Mouse (Mus musculus): ENCODE data around the gene Atp9a. TPM values are rescaled to one million over a fixed set of nuclear protein-coding genes. Genes with fewer than 3 reads are reported as not detected.

Gene Atp9a
- polyA plus RNA-seq, 1 experiment = 28.9 TPM

DNA sequence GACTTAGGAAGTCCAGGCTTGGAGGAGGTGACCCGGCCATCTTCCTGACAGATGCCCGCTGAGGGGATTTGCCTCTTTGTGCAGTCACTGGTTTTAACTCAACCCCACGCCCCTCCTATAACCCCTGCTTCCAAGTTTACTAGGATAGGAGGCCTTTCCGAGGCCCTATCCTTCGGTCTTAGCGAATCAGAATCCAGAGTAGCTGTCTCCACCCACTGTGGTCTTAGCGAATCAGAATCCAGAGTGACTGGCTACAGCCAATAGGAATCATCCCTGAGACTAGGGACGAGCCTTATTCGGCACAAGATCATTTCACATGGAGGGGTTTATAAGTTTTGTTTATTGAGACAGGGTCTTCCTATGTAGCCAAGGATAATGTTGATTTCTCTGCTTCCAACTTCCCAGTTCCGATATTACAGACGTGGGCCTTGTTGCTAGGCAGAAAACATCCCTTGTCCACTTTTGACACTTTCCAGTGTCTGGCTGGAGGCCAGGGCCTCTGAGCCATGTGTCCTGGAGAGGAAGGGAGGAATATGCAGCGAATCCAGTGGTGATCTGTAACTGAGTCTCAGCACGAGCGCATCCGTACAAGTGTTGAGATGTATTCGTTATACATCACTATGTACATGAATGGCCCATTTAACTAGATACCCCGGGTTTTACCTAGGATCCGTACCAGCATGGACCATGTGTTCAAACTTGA is 127.9 kb downstream of the Atp9a start:
- Histone ChIP-seq H3K4me1 (ENCODE audit: control insufficient read depth, insufficient read depth, low read length) (peaks cover 2% of the 10 kb centered on the region), H3K9me3 (replicated peaks; ENCODE audit: control insufficient read depth, insufficient read depth, low read length, poor library complexity, severe bottlenecking) (no peaks in the 10 kb centered on the region), H3K4me3 (ENCODE audit: low read depth, low read length) (no peak overlapping the region), H3K27me3 (ENCODE audit: control insufficient read depth, insufficient read depth, low read length, poor library complexity, severe bottlenecking) (no peaks in the 10 kb centered on the region), H3K9ac (ENCODE audit: low read depth, poor library complexity, severe bottlenecking) (no peak overlapping the region), H3K27ac (ENCODE audit: insufficient read depth, low read length) (no peak overlapping the region), H3K36me3 (ENCODE audit: control insufficient read depth, insufficient read depth, low read length, poor library complexity, severe bottlenecking) (no peaks in the 10 kb centered on the region)
- no peak for TF ChIP-seq POLR2A (IDR thresholded peaks at IDR 0.05; ENCODE audit: insufficient read depth, low read length)
- TF ChIP-seq EP300 (IDR thresholded peaks at IDR 0.05; ENCODE audit: insufficient read depth, low read depth, low read length) = no peak
- no peak for TF ChIP-seq CTCF (IDR thresholded peaks at IDR 0.05; ENCODE audit: low read depth, low read length)

DNA sequence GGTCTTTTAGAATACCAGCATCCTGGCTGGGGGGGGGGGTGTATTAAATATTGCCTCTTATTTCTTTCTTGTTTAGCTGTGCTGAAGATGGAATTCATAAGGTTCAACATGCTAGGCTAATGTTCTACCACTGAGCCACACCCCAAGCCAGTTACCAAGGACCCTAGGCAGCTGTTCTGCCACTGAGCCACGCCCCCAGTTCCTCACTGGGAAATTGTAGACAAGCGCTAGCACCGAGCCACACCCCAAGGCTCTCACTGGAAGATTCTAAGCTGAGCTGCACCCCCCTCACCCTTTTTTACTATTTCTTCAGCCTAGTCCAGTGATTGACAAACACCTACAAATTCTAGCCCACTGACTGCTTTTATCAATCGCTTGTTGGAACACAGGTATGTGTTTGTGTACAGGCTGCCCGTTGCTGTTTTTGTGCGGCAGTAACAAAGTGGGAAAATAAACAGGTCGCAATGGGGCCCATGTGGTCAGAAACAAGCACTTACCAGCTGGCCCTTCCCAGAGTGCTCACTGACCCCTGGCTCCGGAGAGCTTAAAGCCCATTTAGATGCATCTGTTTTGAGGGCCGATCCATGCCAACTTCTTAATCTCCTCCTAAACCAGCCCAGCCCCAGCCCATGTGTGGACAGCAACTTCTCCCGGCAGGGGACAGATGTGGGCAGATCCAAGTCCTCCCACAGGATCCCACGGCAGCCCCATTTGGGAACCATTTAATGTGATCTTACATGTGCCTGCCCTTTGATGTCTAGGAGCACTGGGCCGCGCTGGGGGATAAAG is 128.9 kb downstream of the Atp9a start:
- TF ChIP-seq POLR2A (IDR thresholded peaks at IDR 0.05; ENCODE audit: insufficient read depth, low read length) (no peak), EP300 (IDR thresholded peaks at IDR 0.05; ENCODE audit: insufficient read depth, low read depth, low read length) (no peak), CTCF (IDR thresholded peaks at IDR 0.05; ENCODE audit: low read depth, low read length) (no peak)
- H3K9me3 ChIP-seq (replicated peaks; ENCODE audit: control insufficient read depth, insufficient read depth, low read length, poor library complexity, severe bottlenecking) = no peaks in the 10 kb centered on the region
- H3K36me3 ChIP-seq (ENCODE audit: control insufficient read depth, insufficient read depth, low read length, poor library complexity, severe bottlenecking) = no peaks in the 10 kb centered on the region
- H3K9ac ChIP-seq (ENCODE audit: low read depth, poor library complexity, severe bottlenecking) = no peak overlapping the region
- peaks cover 2% of the 10 kb centered on the region for H3K4me1 ChIP-seq (ENCODE audit: control insufficient read depth, insufficient read depth, low read length)
- H3K4me3 ChIP-seq (ENCODE audit: low read depth, low read length) = no peak overlapping the region
- no peaks in the 10 kb centered on the region for H3K27me3 ChIP-seq (ENCODE audit: control insufficient read depth, insufficient read depth, low read length, poor library complexity, severe bottlenecking)
- H3K27ac ChIP-seq (ENCODE audit: insufficient read depth, low read length) = no peak overlapping the region

DNA sequence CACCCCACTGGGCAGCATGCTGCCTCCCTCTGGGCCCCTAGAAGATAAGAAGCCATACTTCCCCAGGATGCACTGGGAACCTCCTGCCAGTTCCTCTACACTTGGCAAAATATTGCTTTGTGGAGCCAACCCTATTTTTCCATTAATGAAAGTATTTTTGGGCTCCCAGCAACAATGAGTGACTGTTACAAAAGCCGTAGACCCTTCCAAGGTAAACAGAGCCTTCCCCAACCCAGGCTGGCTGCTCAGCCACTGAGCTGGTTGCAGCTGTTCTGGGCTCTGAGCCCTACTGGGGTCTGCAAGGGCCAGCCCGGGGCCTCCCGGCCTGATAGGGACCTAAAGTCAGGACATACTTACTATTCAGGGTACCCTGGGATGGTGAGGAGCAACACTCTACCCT is 131.3 kb downstream of the Atp9a start:
- H3K4me1 ChIP-seq (ENCODE audit: control insufficient read depth, insufficient read depth, low read length) = peaks cover 2% of the 10 kb centered on the region
- H3K9me3 ChIP-seq (replicated peaks; ENCODE audit: control insufficient read depth, insufficient read depth, low read length, poor library complexity, severe bottlenecking) = no peaks in the 10 kb centered on the region
- H3K36me3 ChIP-seq (ENCODE audit: control insufficient read depth, insufficient read depth, low read length, poor library complexity, severe bottlenecking) = no peaks in the 10 kb centered on the region
- no peak overlapping the region for H3K27ac ChIP-seq (ENCODE audit: insufficient read depth, low read length)
- no peaks in the 10 kb centered on the region for H3K27me3 ChIP-seq (ENCODE audit: control insufficient read depth, insufficient read depth, low read length, poor library complexity, severe bottlenecking)
- no peak overlapping the region for H3K4me3 ChIP-seq (ENCODE audit: low read depth, low read length)
- H3K9ac ChIP-seq (ENCODE audit: low read depth, poor library complexity, severe bottlenecking) = no peak overlapping the region
- no peak for TF ChIP-seq POLR2A (IDR thresholded peaks at IDR 0.05; ENCODE audit: insufficient read depth, low read length)

DNA sequence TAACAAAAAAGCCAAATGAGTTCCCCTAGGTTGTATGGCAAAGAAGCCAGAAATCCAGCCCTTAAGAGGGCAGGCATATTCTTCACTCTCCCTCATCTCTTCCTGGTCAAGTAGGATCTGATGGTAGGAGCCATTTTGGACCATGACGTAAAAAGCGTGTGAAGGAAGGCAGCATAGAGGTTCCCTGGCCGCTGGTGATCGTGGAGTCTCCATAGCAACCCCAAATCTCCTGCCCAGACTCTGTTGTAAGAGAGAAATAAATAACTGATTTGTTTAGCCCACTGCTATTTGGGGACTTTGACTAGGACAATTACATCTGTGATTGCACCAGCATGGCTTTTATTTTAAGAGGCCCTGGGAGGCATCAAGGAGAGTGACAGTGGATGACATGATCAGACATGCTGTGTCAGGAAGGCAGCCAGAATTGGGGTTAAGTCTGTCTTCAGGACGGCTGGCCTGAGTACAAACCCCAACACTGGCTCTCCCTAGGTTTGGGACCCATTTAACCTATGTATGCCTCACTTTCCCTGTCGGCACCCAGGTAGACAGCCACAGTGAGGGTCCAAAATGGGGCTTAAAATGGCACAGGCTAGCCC is 132.5 kb downstream of the Atp9a start:
- no peak overlapping the region for H3K9ac ChIP-seq (ENCODE audit: low read depth, poor library complexity, severe bottlenecking)
- peaks cover 2% of the 10 kb centered on the region for H3K4me1 ChIP-seq (ENCODE audit: control insufficient read depth, insufficient read depth, low read length)
- no peaks in the 10 kb centered on the region for H3K27me3 ChIP-seq (ENCODE audit: control insufficient read depth, insufficient read depth, low read length, poor library complexity, severe bottlenecking)
- H3K27ac ChIP-seq (ENCODE audit: insufficient read depth, low read length) = no peak overlapping the region
- H3K9me3 ChIP-seq (replicated peaks; ENCODE audit: control insufficient read depth, insufficient read depth, low read length, poor library complexity, severe bottlenecking) = no peaks in the 10 kb centered on the region
- H3K36me3 ChIP-seq (ENCODE audit: control insufficient read depth, insufficient read depth, low read length, poor library complexity, severe bottlenecking) = no peaks in the 10 kb centered on the region
- no peak overlapping the region for H3K4me3 ChIP-seq (ENCODE audit: low read depth, low read length)
- TF ChIP-seq EP300 (IDR thresholded peaks at IDR 0.05; ENCODE audit: insufficient read depth, low read depth, low read length) = no peak
- no peak for TF ChIP-seq CTCF (IDR thresholded peaks at IDR 0.05; ENCODE audit: low read depth, low read length)
- TF ChIP-seq POLR2A (IDR thresholded peaks at IDR 0.05; ENCODE audit: insufficient read depth, low read length) = no peak

DNA sequence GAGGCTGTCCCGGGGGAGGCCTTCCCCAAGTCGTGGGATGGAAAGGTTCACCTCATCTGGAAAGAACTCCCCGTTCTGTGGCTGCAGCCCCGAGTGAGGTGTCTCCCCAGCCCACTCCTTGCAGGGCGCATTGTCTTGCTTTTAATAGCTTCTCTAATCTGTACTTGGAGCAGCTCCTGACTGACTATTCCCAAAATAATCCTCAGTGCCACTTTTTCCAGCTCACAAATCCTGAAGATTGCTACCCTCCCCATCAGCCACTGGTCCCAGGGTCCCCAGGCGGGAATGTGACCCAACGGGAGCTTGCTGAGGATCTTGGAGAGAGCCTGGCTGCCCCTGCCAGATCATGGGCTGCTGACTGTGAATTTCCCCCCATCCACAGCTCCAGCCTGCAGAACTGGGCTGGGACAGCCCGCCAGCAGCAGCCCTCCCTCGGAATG is 134.1 kb downstream of the Atp9a start:
- TF ChIP-seq EP300 (IDR thresholded peaks at IDR 0.05; ENCODE audit: insufficient read depth, low read depth, low read length) (no peak), CTCF (IDR thresholded peaks at IDR 0.05; ENCODE audit: low read depth, low read length) (no peak), POLR2A (IDR thresholded peaks at IDR 0.05; ENCODE audit: insufficient read depth, low read length) (no peak)
- no peaks in the 10 kb centered on the region for H3K27me3 ChIP-seq (ENCODE audit: control insufficient read depth, insufficient read depth, low read length, poor library complexity, severe bottlenecking)
- H3K9me3 ChIP-seq (replicated peaks; ENCODE audit: control insufficient read depth, insufficient read depth, low read length, poor library complexity, severe bottlenecking) = no peaks in the 10 kb centered on the region
- no peaks in the 10 kb centered on the region for H3K4me1 ChIP-seq (ENCODE audit: control insufficient read depth, insufficient read depth, low read length)
- no peak overlapping the region for H3K4me3 ChIP-seq (ENCODE audit: low read depth, low read length)
- no peaks in the 10 kb centered on the region for H3K36me3 ChIP-seq (ENCODE audit: control insufficient read depth, insufficient read depth, low read length, poor library complexity, severe bottlenecking)
- H3K27ac ChIP-seq (ENCODE audit: insufficient read depth, low read length) = no peak overlapping the region
- H3K9ac ChIP-seq (ENCODE audit: low read depth, poor library complexity, severe bottlenecking) = no peak overlapping the region

DNA sequence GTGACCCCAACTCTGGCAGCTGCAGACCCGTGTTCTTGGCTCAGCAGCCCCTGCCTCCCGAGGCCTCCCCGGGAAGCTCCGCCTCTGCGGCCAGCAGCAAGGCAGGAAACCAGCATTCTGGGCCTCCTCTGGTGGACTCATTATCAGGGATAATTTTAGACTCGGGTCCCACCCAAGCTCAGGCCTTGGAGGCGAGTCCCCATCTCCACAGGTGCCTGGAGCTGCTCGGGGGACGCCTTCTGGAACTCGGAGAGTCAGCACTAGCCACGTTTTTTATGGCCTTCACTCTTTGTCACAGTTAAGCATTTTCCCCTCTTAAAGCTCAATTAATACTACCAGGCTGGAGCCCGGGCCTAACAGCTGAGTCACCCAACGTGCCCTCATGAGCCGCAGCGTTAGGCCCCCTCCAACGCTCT is 137.5 kb downstream of the Atp9a start:
- Histone ChIP-seq H3K9ac (ENCODE audit: low read depth, poor library complexity, severe bottlenecking) (no peak overlapping the region), H3K27ac (ENCODE audit: insufficient read depth, low read length) (no peak overlapping the region), H3K9me3 (replicated peaks; ENCODE audit: control insufficient read depth, insufficient read depth, low read length, poor library complexity, severe bottlenecking) (no peaks in the 10 kb centered on the region), H3K27me3 (ENCODE audit: control insufficient read depth, insufficient read depth, low read length, poor library complexity, severe bottlenecking) (no peaks in the 10 kb centered on the region; the same call in 1 of the 2 replicates), H3K4me1 (ENCODE audit: control insufficient read depth, insufficient read depth, low read length) (no peaks in the 10 kb centered on the region), H3K36me3 (ENCODE audit: control insufficient read depth, insufficient read depth, low read length, poor library complexity, severe bottlenecking) (no peaks in the 10 kb centered on the region), H3K4me3 (ENCODE audit: low read depth, low read length) (no peak overlapping the region)
- TF ChIP-seq POLR2A (IDR thresholded peaks at IDR 0.05; ENCODE audit: insufficient read depth, low read length) = no peak
- no peak for TF ChIP-seq EP300 (IDR thresholded peaks at IDR 0.05; ENCODE audit: insufficient read depth, low read depth, low read length)
- TF ChIP-seq CTCF (IDR thresholded peaks at IDR 0.05; ENCODE audit: low read depth, low read length) = no peak
